Mouse (Mus musculus): ENCODE results near the gene Prdm16.

Gene Prdm16

GRCm38 (mm10) chr4:154603663-154604441, 32.8 kb downstream of the Prdm16 start:
- no peak for DNase-seq (ENCODE audit: low read depth, low spot score)

GRCm38 (mm10) chr4:154602409-154602808, 34.3 kb downstream of the Prdm16 start:
- DNase-seq (ENCODE audit: low read depth, low spot score): no peak

GRCm38 (mm10) chr4:154601006-154601405, 35.7 kb downstream of the Prdm16 start:
- no peak for DNase-seq (ENCODE audit: low read depth, low spot score)

- no peak for DNase-seq (ENCODE audit: low read depth, low spot score)
Observed at GRCm38 (mm10) chr4:154599977-154600376, 36.7 kb downstream of the Prdm16 start.

GRCm38 (mm10) chr4:154598357-154598756, 38.3 kb downstream of the Prdm16 start:
- no peak for DNase-seq (ENCODE audit: low read depth, low spot score)

- DNase-seq (ENCODE audit: low read depth, low spot score): no peak
Observed at GRCm38 (mm10) chr4:154596805-154597204, 39.9 kb downstream of the Prdm16 start.

GRCm38 (mm10) chr4:154594761-154595556, 41.7 kb downstream of the Prdm16 start:
- peak; percentile 51 for DNase-seq (ENCODE audit: low read depth, low spot score)

- no peak for DNase-seq (ENCODE audit: low read depth, low spot score)
Observed at GRCm38 (mm10) chr4:154594116-154594760, 42.4 kb downstream of the Prdm16 start.

GRCm38 (mm10) chr4:154592562-154592961, 44.1 kb downstream of the Prdm16 start:
- DNase-seq (ENCODE audit: low read depth, low spot score): no peak

GRCm38 (mm10) chr4:154590910-154591309, 45.8 kb downstream of the Prdm16 start:
- no peak for DNase-seq (ENCODE audit: low read depth, low spot score)

- no peak for DNase-seq (ENCODE audit: low read depth, low spot score)
Observed at GRCm38 (mm10) chr4:154586334-154586733, 50.3 kb downstream of the Prdm16 start.

- DNase-seq (ENCODE audit: low read depth, low spot score): no peak
Observed at GRCm38 (mm10) chr4:154585779-154586178, 50.9 kb downstream of the Prdm16 start.

- DNase-seq (ENCODE audit: low read depth, low spot score): no peak
Observed at GRCm38 (mm10) chr4:154583712-154584111, 53.0 kb downstream of the Prdm16 start.

GRCm38 (mm10) chr4:154582607-154583236, 54.0 kb downstream of the Prdm16 start:
- DNase-seq (ENCODE audit: low read depth, low spot score): no peak

GRCm38 (mm10) chr4:154581261-154581886, 55.3 kb downstream of the Prdm16 start:
- no peak for DNase-seq (ENCODE audit: low read depth, low spot score)

- DNase-seq (ENCODE audit: low read depth, low spot score): no peak
Observed at GRCm38 (mm10) chr4:154574208-154574875, 62.3 kb downstream of the Prdm16 start.

- no peak for DNase-seq (ENCODE audit: low read depth, low spot score)
Observed at GRCm38 (mm10) chr4:154570451-154570881, 66.2 kb downstream of the Prdm16 start.

- DNase-seq (ENCODE audit: low read depth, low spot score): no peak
Observed at GRCm38 (mm10) chr4:154569845-154570244, 66.8 kb downstream of the Prdm16 start.

GRCm38 (mm10) chr4:154568798-154569197, 67.9 kb downstream of the Prdm16 start:
- no peak for DNase-seq (ENCODE audit: low read depth, low spot score)

GRCm38 (mm10) chr4:154567942-154568341, 68.7 kb downstream of the Prdm16 start:
- DNase-seq (ENCODE audit: low read depth, low spot score): no peak

- DNase-seq (ENCODE audit: low read depth, low spot score): no peak
Observed at GRCm38 (mm10) chr4:154563201-154563600, 73.5 kb downstream of the Prdm16 start.

All from embryo, embryonic 11.5 days (tissue).